In genomic region chr7:44999753-45000152, GRCm38 (mm10) we compare ENCODE assay signal across 15 mouse cellular contexts. TPM values are rescaled to one million over a fixed set of nuclear protein-coding genes. Genes with fewer than 3 reads are reported as not detected.
DNase-seq lines count a peak whose midpoint lies in the region; ATAC-seq and TF ChIP-seq lines count a peak whose summit lies in the region.
"Had no signal": no experiment of that assay in that cellular context is flagged by ENCODE, and none has a peak within 500 bp of the region (broad histone marks: within the 10 kb centered on the region; RNA-seq: fewer than 3 reads in every experiment).

No protein-coding gene starts in this region.

- no peak for TF ChIP-seq CTCF in MEL (IDR thresholded peaks at IDR 0.05 in 2 of 3, conservative IDR thresholded peaks at IDR 0.05 in 1 of 3; ENCODE audit: control insufficient read depth in 1 of 3, insufficient read depth in 1 of 3, low read depth in 2 of 3, low read length in 3 of 3, poor library complexity in 1 of 3, severe bottlenecking in 1 of 3)

- no peak for TF ChIP-seq EP300 in MEL (IDR thresholded peaks at IDR 0.05; ENCODE audit: low read depth in 1 of 2, low read length in 2 of 2)

- ATAC-seq in hindbrain, embryonic 11.5 days (ENCODE audit: low FRiP score), result no peak
- ATAC-seq in heart, embryonic 15.5 days (replicated peaks; ENCODE audit: insufficient number of reproducible peaks, insufficient read depth, low FRiP score, low read depth), result no peak
- ATAC-seq in lung, embryonic 16.5 days (ENCODE audit: low read depth), result no peak
- no peak for ATAC-seq in erythroid progenitor cell, adult 5-6 weeks (replicated peaks; ENCODE audit: low FRiP score, poor library complexity, severe bottlenecking)
- ATAC-seq: activated CD4-positive, CD25-positive, alpha-beta regulatory T cell, adult 4 months; inflammation-experienced regulatory T-cells, adult 6 months had no signal

- H3K9ac ChIP-seq in hindbrain, embryonic 11.5 days (ENCODE audit: low read depth, low read length), result no peak overlapping the region
- peak overlapping the region; percentile 51 for H3K9ac ChIP-seq in MEL (ENCODE audit: control insufficient read depth, low read depth, low read length, poor library complexity, severe bottlenecking)
- no peak overlapping the region for H3K9ac ChIP-seq in heart, embryonic 15.5 days
- peak overlapping the region; percentile 37; the same call in 1 of the 2 replicates for H3K9ac ChIP-seq in lung, embryonic 16.5 days (ENCODE audit: low read length)
- H3K9ac ChIP-seq: embryonic facial prominence, embryonic 12.5 days; limb, embryonic 15.5 days had no signal

- H3K4me2 ChIP-seq in hindbrain, embryonic 11.5 days (replicated peaks; ENCODE audit: low read depth, low read length), result no peak overlapping the region
- H3K4me2 ChIP-seq in heart, embryonic 15.5 days, result peak overlapping the region; percentile 91
- peak overlapping the region; percentile 89 for H3K4me2 ChIP-seq in lung, embryonic 16.5 days (ENCODE audit: low read depth, low read length)

- peaks cover 70% of the 10 kb centered on the region for H3K36me3 ChIP-seq in hindbrain, embryonic 10.5 days
- peaks cover 11% of the 10 kb centered on the region for H3K36me3 ChIP-seq in hindbrain, embryonic 11.5 days (ENCODE audit: control insufficient read depth, insufficient read depth, low read length)
- H3K36me3 ChIP-seq in MEL (ENCODE audit: control insufficient read depth in 1 of 2, insufficient read depth in 2 of 2, low read length in 2 of 2), result peaks cover 1 to 9% of the 10 kb centered on the region in 2 experiments; a peak in 2 of 4 replicates
- H3K36me3 ChIP-seq in heart, embryonic 15.5 days, result peaks cover 50% of the 10 kb centered on the region
- peaks cover 38% of the 10 kb centered on the region for H3K36me3 ChIP-seq in lung, embryonic 16.5 days (ENCODE audit: control insufficient read depth, insufficient read depth, low read length)

- 85% methylated on average over 11 of the region's 11 CpGs for WGBS in hindbrain, embryonic 10.5 days
- WGBS in hindbrain, embryonic 11.5 days, result 84% methylated on average over 11 of the region's 11 CpGs
- 42% methylated on average over 11 of the region's 11 CpGs for WGBS in heart, embryonic 15.5 days
- 54% methylated on average over 11 of the region's 11 CpGs for WGBS in lung, embryonic 16.5 days

- peak overlapping the region; percentile 10; the same call in 1 of the 2 replicates for H3K4me3 ChIP-seq in hindbrain, embryonic 10.5 days
- H3K4me3 ChIP-seq in hindbrain, embryonic 11.5 days (ENCODE audit: low read depth, low read length), result no peak overlapping the region; the same call in 1 of the 2 replicates
- H3K4me3 ChIP-seq in MEL (ENCODE audit: control insufficient read depth in 1 of 2, insufficient read depth in 1 of 2, low read depth in 2 of 2, low read length in 2 of 2), result no peak overlapping the region
- no peak overlapping the region for H3K4me3 ChIP-seq in heart, embryonic 15.5 days
- H3K4me3 ChIP-seq in lung, embryonic 16.5 days (ENCODE audit: low read length), result no peak overlapping the region
- H3K4me3 ChIP-seq: embryonic facial prominence, embryonic 12.5 days had no signal

- no peaks in the 10 kb centered on the region for H3K27me3 ChIP-seq in hindbrain, embryonic 10.5 days (ENCODE audit: insufficient read depth, poor library complexity, severe bottlenecking)
- no peaks in the 10 kb centered on the region for H3K27me3 ChIP-seq in hindbrain, embryonic 11.5 days (ENCODE audit: control insufficient read depth, insufficient read depth, low read length)
- no peaks in the 10 kb centered on the region for H3K27me3 ChIP-seq in MEL (ENCODE audit: control insufficient read depth in 1 of 2, insufficient read depth in 2 of 2, low read length in 2 of 2)
- H3K27me3 ChIP-seq in heart, embryonic 15.5 days, result no peaks in the 10 kb centered on the region
- no peaks in the 10 kb centered on the region for H3K27me3 ChIP-seq in lung, embryonic 16.5 days (ENCODE audit: control insufficient read depth, insufficient read depth, low read depth, low read length)
- H3K27me3 ChIP-seq: CH12.LX; embryonic facial prominence, embryonic 12.5 days; limb, embryonic 15.5 days had no signal

- TF ChIP-seq POLR2A in MEL (IDR thresholded peaks at IDR 0.05; ENCODE audit: control insufficient read depth in 1 of 2, insufficient read depth in 1 of 2, low read depth in 1 of 2, low read length in 2 of 2, poor library complexity in 1 of 2), result no peak

- DNase-seq in hindbrain, embryonic 10.5 days (ENCODE audit: low spot score), result no peak
- no peak for DNase-seq in hindbrain, embryonic 11.5 days (ENCODE audit: low spot score)
- no peak for DNase-seq in MEL (ENCODE audit: low read depth, low spot score)
- no peak for DNase-seq in right cerebral cortex, postnatal 14 days
- no peak for DNase-seq in cerebellum, adult 9-10 months
- DNase-seq: gastrocnemius, postnatal 10 days; thymus, postnatal 4 days had no signal

- H3K79me2 ChIP-seq in MEL (ENCODE audit: control insufficient read depth, insufficient read depth, low read length, poor library complexity), result peaks cover 22% of the 10 kb centered on the region

- no peak overlapping the region for H3K27ac ChIP-seq in hindbrain, embryonic 10.5 days
- H3K27ac ChIP-seq in hindbrain, embryonic 11.5 days (ENCODE audit: low read depth, low read length), result no peak overlapping the region
- H3K27ac ChIP-seq in MEL (ENCODE audit: control insufficient read depth, low read depth, low read length), result no peak overlapping the region
- peak overlapping the region; percentile 45; the same call in 1 of the 2 replicates for H3K27ac ChIP-seq in heart, embryonic 15.5 days
- H3K27ac ChIP-seq in lung, embryonic 16.5 days (ENCODE audit: low read length), result no peak overlapping the region
- H3K27ac ChIP-seq: embryonic facial prominence, embryonic 12.5 days had no signal

- H3K9me3 ChIP-seq in hindbrain, embryonic 10.5 days, result no peaks in the 10 kb centered on the region
- no peaks in the 10 kb centered on the region for H3K9me3 ChIP-seq in hindbrain, embryonic 11.5 days (ENCODE audit: control insufficient read depth, low read length)
- no peaks in the 10 kb centered on the region for H3K9me3 ChIP-seq in MEL (replicated peaks; ENCODE audit: insufficient read depth, low read length)
- no peaks in the 10 kb centered on the region for H3K9me3 ChIP-seq in heart, embryonic 15.5 days (replicated peaks)
- H3K9me3 ChIP-seq in lung, embryonic 16.5 days (ENCODE audit: control insufficient read depth, low read length), result no peaks in the 10 kb centered on the region
- H3K9me3 ChIP-seq: embryonic facial prominence, embryonic 12.5 days; limb, embryonic 15.5 days had no signal

- H3K4me1 ChIP-seq in hindbrain, embryonic 10.5 days (replicated peaks), result peaks cover 40% of the 10 kb centered on the region
- peaks cover 3% of the 10 kb centered on the region for H3K4me1 ChIP-seq in hindbrain, embryonic 11.5 days (replicated peaks; ENCODE audit: control insufficient read depth, insufficient read depth, low read length)
- H3K4me1 ChIP-seq in MEL (ENCODE audit: control insufficient read depth in 1 of 2, insufficient read depth in 2 of 2, low read length in 2 of 2), result no peaks in the 10 kb centered on the region
- H3K4me1 ChIP-seq in heart, embryonic 15.5 days (replicated peaks), result peaks cover 48% of the 10 kb centered on the region
- peaks cover 31% of the 10 kb centered on the region for H3K4me1 ChIP-seq in lung, embryonic 16.5 days (replicated peaks; ENCODE audit: control insufficient read depth, insufficient read depth, low read length)

- TF ChIP-seq RAD21 in MEL (IDR thresholded peaks at IDR 0.05; ENCODE audit: low read depth, low read length), result no peak

RNA-seq across cellular contexts. Expression of gene Bcl2l12, which starts 1.2 kb away (rescaled TPM):
- polyA plus RNA-seq in hindbrain, embryonic 10.5 days (2016; fragmentation: Nextera tagmentation; extraction: Ambion mirVana), result 69.6 and 73.9 TPM in 2 replicates
- polyA plus RNA-seq in hindbrain, embryonic 11.5 days (2014; fragmentation: Nextera tagmentation; extraction: Ambion mirVana), result 54.2 and 56.8 TPM in 2 replicates
- 13.4 and 16.6 TPM in 2 replicates for total RNA-seq in MEL (2012; rRNA removed)
- polyA plus RNA-seq in MEL (2012; ENCODE audit: insufficient read depth in 1 of 2, insufficient read length in 2 of 2, low read depth in 1 of 2, low replicate concordance in 2 of 2, missing spikeins in 1 of 2), result 10 to 100 TPM in 1 of 2 experiments, not detected in 1; 24.6 TPM
- 34.5 and 35.4 TPM in 2 replicates for polyA plus RNA-seq in heart, embryonic 15.5 days (2015; fragmentation: Nextera tagmentation; extraction: Ambion mirVana)
- 62.0 and 64.5 TPM in 2 replicates for polyA plus RNA-seq in lung, embryonic 16.5 days (2015; fragmentation: Nextera tagmentation; extraction: Ambion mirVana)
- 6.3 and 10.1 TPM in 2 replicates for total RNA-seq in erythroid progenitor cell, adult 5-6 weeks (2015; ENCODE audit: low replicate concordance)
- total RNA-seq in erythroid progenitor cell, adult 5-6 weeks (2017; ENCODE audit: low replicate concordance), result 3.6 and 8.7 TPM in 2 replicates

RNA-seq across cellular contexts. Expression of gene Irf3, which starts 2.3 kb away (rescaled TPM):
- 76.7 and 78.1 TPM in 2 replicates for polyA plus RNA-seq in hindbrain, embryonic 10.5 days (2016; fragmentation: Nextera tagmentation; extraction: Ambion mirVana)
- 59.6 and 63.9 TPM in 2 replicates for polyA plus RNA-seq in hindbrain, embryonic 11.5 days (2014; fragmentation: Nextera tagmentation; extraction: Ambion mirVana)
- total RNA-seq in MEL (2012; rRNA removed), result 78.6 and 83.4 TPM in 2 replicates
- 10 to 100 TPM in 1 of 2 experiments, not detected in 1; 82.1 TPM for polyA plus RNA-seq in MEL (2012; ENCODE audit: insufficient read depth in 1 of 2, insufficient read length in 2 of 2, low read depth in 1 of 2, low replicate concordance in 2 of 2, missing spikeins in 1 of 2)
- polyA plus RNA-seq in heart, embryonic 15.5 days (2015; fragmentation: Nextera tagmentation; extraction: Ambion mirVana), result 61.6 and 76.7 TPM in 2 replicates
- 96.5 and 108 TPM in 2 replicates for polyA plus RNA-seq in lung, embryonic 16.5 days (2015; fragmentation: Nextera tagmentation; extraction: Ambion mirVana)
- 50.7 and 80.7 TPM in 2 replicates for total RNA-seq in erythroid progenitor cell, adult 5-6 weeks (2015; ENCODE audit: low replicate concordance)
- 44.2 and 62.0 TPM in 2 replicates for total RNA-seq in erythroid progenitor cell, adult 5-6 weeks (2017; ENCODE audit: low replicate concordance)

RNA-seq across cellular contexts. Expression of gene Prmt1, which starts 13.4 kb away (rescaled TPM):
- 843 and 861 TPM in 2 replicates for polyA plus RNA-seq in hindbrain, embryonic 10.5 days (2016; fragmentation: Nextera tagmentation; extraction: Ambion mirVana)
- 249 and 259 TPM in 2 replicates for polyA plus RNA-seq in hindbrain, embryonic 11.5 days (2014; fragmentation: Nextera tagmentation; extraction: Ambion mirVana)
- total RNA-seq in MEL (2012; rRNA removed), result 317 and 339 TPM in 2 replicates
- 100 to 1,000 TPM; 254 to 715 TPM for polyA plus RNA-seq in MEL (2012; ENCODE audit: insufficient read depth in 1 of 2, insufficient read length in 2 of 2, low read depth in 1 of 2, low replicate concordance in 2 of 2, missing spikeins in 1 of 2)
- 315 and 356 TPM in 2 replicates for polyA plus RNA-seq in heart, embryonic 15.5 days (2015; fragmentation: Nextera tagmentation; extraction: Ambion mirVana)
- 413 and 457 TPM in 2 replicates for polyA plus RNA-seq in lung, embryonic 16.5 days (2015; fragmentation: Nextera tagmentation; extraction: Ambion mirVana)
- total RNA-seq in erythroid progenitor cell, adult 5-6 weeks (2015; ENCODE audit: low replicate concordance), result 17.3 and 28.9 TPM in 2 replicates
- 2.3 and 25.4 TPM in 2 replicates for total RNA-seq in erythroid progenitor cell, adult 5-6 weeks (2017; ENCODE audit: low replicate concordance)

RNA-seq across cellular contexts. Expression of gene Scaf1, which starts 16.4 kb away (rescaled TPM):
- 44.0 and 49.9 TPM in 2 replicates for polyA plus RNA-seq in hindbrain, embryonic 10.5 days (2016; fragmentation: Nextera tagmentation; extraction: Ambion mirVana)
- polyA plus RNA-seq in hindbrain, embryonic 11.5 days (2014; fragmentation: Nextera tagmentation; extraction: Ambion mirVana), result 44.0 and 49.6 TPM in 2 replicates
- 17.7 and 18.3 TPM in 2 replicates for total RNA-seq in MEL (2012; rRNA removed)
- 10 to 100 TPM; 34.4 to 81.5 TPM for polyA plus RNA-seq in MEL (2012; ENCODE audit: insufficient read depth in 1 of 2, insufficient read length in 2 of 2, low read depth in 1 of 2, low replicate concordance in 2 of 2, missing spikeins in 1 of 2)
- polyA plus RNA-seq in heart, embryonic 15.5 days (2015; fragmentation: Nextera tagmentation; extraction: Ambion mirVana), result 25.1 and 32.5 TPM in 2 replicates
- 28.9 and 30.7 TPM in 2 replicates for polyA plus RNA-seq in lung, embryonic 16.5 days (2015; fragmentation: Nextera tagmentation; extraction: Ambion mirVana)
- total RNA-seq in erythroid progenitor cell, adult 5-6 weeks (2015; ENCODE audit: low replicate concordance), result 20.9 and 30.2 TPM in 2 replicates
- 15.8 and 31.6 TPM in 2 replicates for total RNA-seq in erythroid progenitor cell, adult 5-6 weeks (2017; ENCODE audit: low replicate concordance)

RNA-seq across cellular contexts. Expression of gene Rras, which starts 18.0 kb away (rescaled TPM):
- 24.4 and 24.8 TPM in 2 replicates for polyA plus RNA-seq in hindbrain, embryonic 10.5 days (2016; fragmentation: Nextera tagmentation; extraction: Ambion mirVana)
- polyA plus RNA-seq in hindbrain, embryonic 11.5 days (2014; fragmentation: Nextera tagmentation; extraction: Ambion mirVana), result 21.2 and 21.6 TPM in 2 replicates
- total RNA-seq in MEL (2012; rRNA removed), result 4.2 and 5.0 TPM in 2 replicates
- polyA plus RNA-seq in MEL (2012; ENCODE audit: insufficient read depth in 1 of 2, insufficient read length in 2 of 2, low read depth in 1 of 2, low replicate concordance in 2 of 2, missing spikeins in 1 of 2), result 10 to 100 TPM in 1 of 2 experiments, not detected in 1; 24.1 TPM
- 76.4 and 80.8 TPM in 2 replicates for polyA plus RNA-seq in heart, embryonic 15.5 days (2015; fragmentation: Nextera tagmentation; extraction: Ambion mirVana)
- polyA plus RNA-seq in lung, embryonic 16.5 days (2015; fragmentation: Nextera tagmentation; extraction: Ambion mirVana), result 54.6 and 59.7 TPM in 2 replicates
- 15.9 and 24.1 TPM in 2 replicates for total RNA-seq in erythroid progenitor cell, adult 5-6 weeks (2015; ENCODE audit: low replicate concordance)
- 0.90 TPM in 1 of 2 replicates, not detected in the other for total RNA-seq in erythroid progenitor cell, adult 5-6 weeks (2017; ENCODE audit: low replicate concordance)

Comparison
In these comparisons a context has a peak if more than half of its experiments do, and no peak if none do; other contexts are left out.
1. H3K9ac ChIP-seq: peak in MEL (single experiment) and lung, embryonic 16.5 days (single experiment); none in hindbrain, embryonic 11.5 days (single experiment) and heart, embryonic 15.5 days (single experiment).